Mouse (Mus musculus) myocyte (in vitro differentiated cells): ENCODE results near the gene Rnf215.
A peak's percentile ranks its signal among the peaks of the same experiment; 100 is the strongest.

ENCODE experiments used
- E2F4 ChIP-seq: IDR thresholded peaks from one replicate; pipeline ENCODE4 v1.6.1; 2011; ENCODE audit warnings: mild to moderate bottlenecking, control low read depth, moderate library complexity; ENCODE audit not compliant: insufficient read depth
- MAX ChIP-seq: IDR thresholded peaks from one replicate; pipeline ENCODE4 v1.6.1; 2011; ENCODE audit warnings: low read depth, mild to moderate bottlenecking, control low read depth
- MYOD1 ChIP-seq, 3 experiments: IDR thresholded peaks; one replicate each; pipeline ENCODE4 v1.6.1; 2011; ENCODE audit warnings: control low read depth in 2 of 3, low read depth in 2 of 3, mild to moderate bottlenecking in 2 of 3, moderate library complexity in 1 of 3; ENCODE audit not compliant: insufficient read length in 2 of 3, control insufficient read depth in 1 of 3
- MYOG ChIP-seq, 3 experiments: IDR thresholded peaks; one replicate each; pipeline ENCODE4 v1.6.1; 2011; ENCODE audit warnings: control low read depth in 2 of 3, low read depth in 2 of 3, mild to moderate bottlenecking in 2 of 3; ENCODE audit not compliant: insufficient read length in 2 of 3, control insufficient read depth in 1 of 3, insufficient read depth in 1 of 3
- POLR2A ChIP-seq: IDR thresholded peaks from one replicate; pipeline ENCODE4 v1.6.1; 2011; ENCODE audit warnings: low read depth, mild to moderate bottlenecking, control low read depth, moderate library complexity; ENCODE audit not compliant: insufficient read length
- POLR2AphosphoS2 ChIP-seq: IDR thresholded peaks from one replicate; pipeline ENCODE4 v1.6.1; 2011; ENCODE audit warnings: low read depth, control low read depth; ENCODE audit not compliant: insufficient read length
- SRF ChIP-seq: IDR thresholded peaks from one replicate; pipeline ENCODE4 v1.6.1; 2011; ENCODE audit warnings: low read depth; ENCODE audit not compliant: control insufficient read depth, insufficient read length
- TCF12 ChIP-seq: IDR thresholded peaks from one replicate; pipeline ENCODE4 v1.6.1; 2011; ENCODE audit warnings: mild to moderate bottlenecking, control low read depth; ENCODE audit not compliant: poor library complexity, insufficient read depth, severe bottlenecking
- USF1 ChIP-seq: IDR thresholded peaks from one replicate; pipeline ENCODE4 v1.6.1; 2011; ENCODE audit warnings: low read depth, mild to moderate bottlenecking, control low read depth, moderate library complexity

- peak; percentile 84 for TF ChIP-seq POLR2A
- TF ChIP-seq MYOG (IDR thresholded peaks at IDR 0.05; ENCODE audit: control insufficient read depth in 1 of 3, insufficient read depth in 1 of 3, insufficient read length in 2 of 3, low read depth in 2 of 3) = no peak
- no peak for TF ChIP-seq TCF12
- peak; percentile 69 for TF ChIP-seq POLR2AphosphoS2
- no peak for TF ChIP-seq SRF
- no peak for TF ChIP-seq E2F4
- TF ChIP-seq USF1 = no peak
- no peak for TF ChIP-seq MAX
- peak in 1 of 3 experiments; percentile 57 for TF ChIP-seq MYOD1 (IDR thresholded peaks at IDR 0.05; ENCODE audit: control insufficient read depth in 1 of 3, insufficient read length in 2 of 3, low read depth in 2 of 3)
These were observed 16.7 kb upstream of the Rnf215 start for GRCm38 (mm10) chr11:4118081-4118921.
